Mouse (Mus musculus): ENCODE data around the gene Coq8a. TPM values are rescaled to one million over a fixed set of nuclear protein-coding genes. Genes with fewer than 3 reads are reported as not detected.

Coq8a gene
- total and polyA plus RNA-seq, 3 experiments = 1.5 to 2.1 TPM; not detected in 1

DNA sequence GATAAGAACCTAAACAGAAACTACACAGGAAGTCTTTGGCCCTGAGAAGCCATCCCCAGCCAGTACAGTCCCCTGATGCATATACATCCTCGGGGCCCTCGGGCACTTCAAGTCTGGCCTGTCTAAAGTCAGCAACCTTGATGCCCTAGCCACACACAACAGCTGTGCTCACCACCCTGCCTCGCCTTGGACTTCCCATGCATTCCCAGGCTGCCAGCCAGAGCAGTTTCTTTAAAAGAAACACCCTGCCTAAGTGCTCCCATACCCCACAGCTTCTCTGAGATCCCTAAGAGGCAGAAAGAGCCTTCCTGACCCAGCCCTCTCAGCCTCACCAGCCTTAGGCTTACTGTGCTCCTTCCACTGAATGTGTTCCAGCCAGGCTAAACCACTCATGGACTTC lies 13.0 kb downstream of the Coq8a start:
- DNase-seq (ENCODE audit: low read depth, low spot score) = no peak
- Histone ChIP-seq H3K79me2 (ENCODE audit: control insufficient read depth, insufficient read depth, low read length, poor library complexity) (no peaks in the 10 kb centered on the region), H3K9ac (ENCODE audit: control insufficient read depth, low read depth, low read length, poor library complexity, severe bottlenecking) (no peak overlapping the region), H3K9me3 (replicated peaks; ENCODE audit: insufficient read depth, low read length) (no peaks in the 10 kb centered on the region), H3K27me3 (ENCODE audit: control insufficient read depth in 1 of 2, insufficient read depth in 2 of 2, low read length in 2 of 2) (peaks cover 0 to 9% of the 10 kb centered on the region in 2 experiments; a peak in 2 of 4 replicates), H3K4me1 (ENCODE audit: control insufficient read depth in 1 of 2, insufficient read depth in 2 of 2, low read length in 2 of 2) (no peaks in the 10 kb centered on the region), H3K4me3 (ENCODE audit: control insufficient read depth in 1 of 2, insufficient read depth in 1 of 2, low read depth in 2 of 2, low read length in 2 of 2) (no peak overlapping the region), H3K36me3 (ENCODE audit: control insufficient read depth in 1 of 2, insufficient read depth in 2 of 2, low read length in 2 of 2) (no peaks in the 10 kb centered on the region), H3K27ac (ENCODE audit: control insufficient read depth, low read depth, low read length) (no peak overlapping the region)
- TF ChIP-seq USF1 (IDR thresholded peaks at IDR 0.05; ENCODE audit: low read depth, low read length) = no peak
- no peak for TF ChIP-seq NELFE (IDR thresholded peaks at IDR 0.05; ENCODE audit: low read depth, low read length)
- no peak for TF ChIP-seq MEF2A (IDR thresholded peaks at IDR 0.05; ENCODE audit: extremely low read depth, insufficient replicate concordance, low read depth, low read length, poor library complexity, severe bottlenecking)
- TF ChIP-seq POLR2AphosphoS5 (IDR thresholded peaks at IDR 0.05; ENCODE audit: borderline replicate concordance, low read depth, low read length) = no peak
- TF ChIP-seq SMC3 (IDR thresholded peaks at IDR 0.05; ENCODE audit: low read depth, low read length) = no peak
- TF ChIP-seq ZC3H11A (IDR thresholded peaks at IDR 0.05; ENCODE audit: low read depth, low read length) = no peak
- no peak for TF ChIP-seq MAZ (IDR thresholded peaks at IDR 0.05; ENCODE audit: low read depth, low read length)
- TF ChIP-seq MAFK (IDR thresholded peaks at IDR 0.05; ENCODE audit: borderline replicate concordance, low read depth, low read length) = no peak
- TF ChIP-seq POLR2AphosphoS2 (IDR thresholded peaks at IDR 0.05; ENCODE audit: low read length) = no peak
- no peak for TF ChIP-seq MXI1 (IDR thresholded peaks at IDR 0.05; ENCODE audit: low read depth, low read length)
- TF ChIP-seq RAD21 (IDR thresholded peaks at IDR 0.05; ENCODE audit: low read depth, low read length) = no peak
- TF ChIP-seq CTCF (IDR thresholded peaks at IDR 0.05 in 2 of 3, conservative IDR thresholded peaks at IDR 0.05 in 1 of 3; ENCODE audit: control insufficient read depth in 1 of 3, insufficient read depth in 1 of 3, low read depth in 2 of 3, low read length in 3 of 3, poor library complexity in 1 of 3, severe bottlenecking in 1 of 3) = no peak

DNA sequence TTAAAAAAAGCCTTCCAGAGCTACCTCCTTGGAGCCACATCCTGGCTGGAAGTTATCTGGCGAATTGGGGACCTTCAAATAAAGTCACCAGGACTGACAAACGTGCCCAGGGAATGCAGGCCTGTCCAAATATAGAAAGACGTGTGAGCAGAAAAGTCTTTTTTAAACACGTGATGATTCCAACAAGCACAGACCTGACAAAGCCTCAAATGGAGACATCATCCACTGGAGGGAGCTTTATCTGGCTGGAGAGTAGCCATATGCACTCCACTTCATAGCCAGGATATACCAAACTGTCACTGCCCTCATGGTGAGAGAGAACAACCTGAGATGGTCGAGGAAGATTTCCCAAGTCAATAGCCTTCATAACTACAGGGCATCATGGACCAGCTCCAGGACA lies 13.5 kb downstream of the Coq8a start:
- Histone ChIP-seq H3K9ac (ENCODE audit: control insufficient read depth, low read depth, low read length, poor library complexity, severe bottlenecking) (no peak overlapping the region), H3K9me3 (replicated peaks; ENCODE audit: insufficient read depth, low read length) (no peaks in the 10 kb centered on the region), H3K27ac (ENCODE audit: control insufficient read depth, low read depth, low read length) (no peak overlapping the region), H3K4me1 (ENCODE audit: control insufficient read depth in 1 of 2, insufficient read depth in 2 of 2, low read length in 2 of 2) (no peaks in the 10 kb centered on the region), H3K79me2 (ENCODE audit: control insufficient read depth, insufficient read depth, low read length, poor library complexity) (no peaks in the 10 kb centered on the region), H3K36me3 (ENCODE audit: control insufficient read depth in 1 of 2, insufficient read depth in 2 of 2, low read length in 2 of 2) (no peaks in the 10 kb centered on the region), H3K27me3 (ENCODE audit: control insufficient read depth in 1 of 2, insufficient read depth in 2 of 2, low read length in 2 of 2) (peaks cover 0 to 6% of the 10 kb centered on the region in 2 experiments; a peak in 2 of 4 replicates), H3K4me3 (ENCODE audit: control insufficient read depth in 1 of 2, insufficient read depth in 1 of 2, low read depth in 2 of 2, low read length in 2 of 2) (no peak overlapping the region)
- DNase-seq (ENCODE audit: low read depth, low spot score) = no peak
- TF ChIP-seq RCOR1 (IDR thresholded peaks at IDR 0.05; ENCODE audit: low read depth, low read length) = no peak
- no peak for TF ChIP-seq USF2 (IDR thresholded peaks at IDR 0.05; ENCODE audit: borderline replicate concordance in 1 of 2, insufficient read depth in 1 of 2, low read depth in 1 of 2, low read length in 2 of 2)
- TF ChIP-seq EP300 (IDR thresholded peaks at IDR 0.05; ENCODE audit: low read depth in 1 of 2, low read length in 2 of 2) = no peak
- TF ChIP-seq TBP (IDR thresholded peaks at IDR 0.05; ENCODE audit: low read depth, low read length) = no peak
- TF ChIP-seq MAX (IDR thresholded peaks at IDR 0.05; ENCODE audit: low read length) = no peak
- TF ChIP-seq KAT2A (conservative IDR thresholded peaks at IDR 0.05; ENCODE audit: low read depth, low read length) = no peak
- no peak for TF ChIP-seq MAFK (IDR thresholded peaks at IDR 0.05; ENCODE audit: borderline replicate concordance, low read depth, low read length)
- TF ChIP-seq MYC (IDR thresholded peaks at IDR 0.05; ENCODE audit: low read depth, low read length) = no peak
- TF ChIP-seq ZMIZ1 (IDR thresholded peaks at IDR 0.05; ENCODE audit: low read depth, low read length) = no peak
- no peak for TF ChIP-seq GABPA (IDR thresholded peaks at IDR 0.05; ENCODE audit: low read depth, low read length)
- no peak for TF ChIP-seq GATA1 (IDR thresholded peaks at IDR 0.05; ENCODE audit: low read depth, low read length)
- no peak for TF ChIP-seq SIN3A (IDR thresholded peaks at IDR 0.05; ENCODE audit: low read length)
- TF ChIP-seq ZC3H11A (IDR thresholded peaks at IDR 0.05; ENCODE audit: low read depth, low read length) = no peak
- TF ChIP-seq MAZ (IDR thresholded peaks at IDR 0.05; ENCODE audit: low read depth, low read length) = no peak
- no peak for TF ChIP-seq CHD2 (IDR thresholded peaks at IDR 0.05; ENCODE audit: low read length)
- no peak for TF ChIP-seq POLR2AphosphoS2 (IDR thresholded peaks at IDR 0.05; ENCODE audit: low read length)
